Comparison of ENCODE assay signal across 17 mouse cellular contexts in the genomic region with DNA sequence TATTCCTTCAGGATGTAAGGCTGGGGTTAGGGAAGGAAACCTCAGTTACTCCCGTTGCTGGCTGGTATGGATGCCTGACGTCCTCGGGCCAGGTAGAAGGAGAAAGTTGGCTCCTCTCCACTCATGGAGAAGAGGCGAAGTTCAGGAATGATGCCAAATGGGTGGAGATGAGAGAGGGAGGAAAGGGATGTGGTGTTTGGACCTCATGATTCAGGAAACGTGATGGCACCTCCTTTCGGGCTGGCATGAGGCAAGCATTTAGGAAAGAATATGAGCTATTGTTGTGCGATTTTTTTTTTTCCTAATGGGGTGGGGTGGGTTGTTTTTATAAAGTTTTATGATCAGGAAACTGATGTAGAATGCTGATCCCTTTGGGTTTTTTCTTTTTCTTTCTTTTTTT.
DNase-seq lines count a peak whose midpoint lies in the region; ATAC-seq and TF ChIP-seq lines count a peak whose summit lies in the region.
"Had no signal": no experiment of that assay in that cellular context is flagged by ENCODE, and none has a peak within 500 bp of the region (broad histone marks: within the 10 kb centered on the region; RNA-seq: fewer than 3 reads in every experiment).

No protein-coding gene starts in this region.

- no peak for TF ChIP-seq CTCF in lung, adult 2 months (IDR thresholded peaks at IDR 0.05; ENCODE audit: insufficient read depth, low read length)

- 38% methylated on average over 7 of the region's 7 CpGs for WGBS in lung, adult 2 months

- peaks cover 16% of the 10 kb centered on the region for H3K4me1 ChIP-seq in lung, adult 2 months (ENCODE audit: control insufficient read depth, insufficient read depth, low read length)
- H3K4me1 ChIP-seq: hindbrain, embryonic 12.5 days had no signal

- H3K4me3 ChIP-seq in lung, adult 2 months (replicated peaks; ENCODE audit: extremely low read depth, low read depth, low read length) = no peak overlapping the region
- H3K4me3 ChIP-seq: erythroblast, embryonic 14.5 days; heart, embryonic 15.5 days; hindbrain, embryonic 12.5 days had no signal

- no peak for TF ChIP-seq POLR2A in lung, adult 2 months (IDR thresholded peaks at IDR 0.05; ENCODE audit: borderline replicate concordance, extremely low read depth, low read depth, low read length)

- peak; percentile 36; the same call in 1 of the 2 replicates for ATAC-seq in cerebellum, adult (ENCODE audit: insufficient number of reproducible peaks, low FRiP score, low TSS enrichment)
- ATAC-seq: CD4-positive, CD25-positive, alpha-beta regulatory T cell, adult 4 months; forebrain, embryonic 14.5 days; inflammation-experienced regulatory T-cells, adult 6 months had no signal

- no peak for DNase-seq in cerebellum, adult 11 months
- peak; percentile 48 for DNase-seq in kidney, adult 11 months
- DNase-seq in kidney, adult 18-20 months = no peak
- peak; percentile 51 to 78 for DNase-seq in lung, adult 18-20 months
- DNase-seq in lung, adult 2 months = no peak
- DNase-seq in thymus, postnatal 36 days = no peak
- DNase-seq in thymus, postnatal 25 days = no peak
- DNase-seq: adrenal gland, postnatal 36 days; cerebellum, postnatal 36 days; thymus, adult 18-20 months had no signal

Comparison
In these comparisons a context has a peak if more than half of its experiments do, and no peak if none do; other contexts are left out.
1. DNase-seq: peak in kidney, adult 11 months (single experiment) and lung, adult 18-20 months (2 of 2); none in cerebellum, adult 11 months (single experiment), kidney, adult 18-20 months (single experiment), lung, adult 2 months (single experiment), thymus, postnatal 36 days (0 of 2) and thymus, postnatal 25 days (single experiment).